ENCODE assay signal across 30 mouse cellular contexts in genomic region chr7:46110079-46110478, GRCm38 (mm10). TPM values are rescaled to one million over a fixed set of nuclear protein-coding genes. Genes with fewer than 3 reads are reported as not detected.
DNase-seq lines count a peak whose midpoint lies in the region; ATAC-seq and TF ChIP-seq lines count a peak whose summit lies in the region.
"Had no signal": no experiment of that assay in that cellular context is flagged by ENCODE, and none has a peak within 500 bp of the region (broad histone marks: within the 10 kb centered on the region; RNA-seq: fewer than 3 reads in every experiment).

No protein-coding gene starts in this region.

- H3K9me3 ChIP-seq in heart, embryonic 10.5 days = no peaks in the 10 kb centered on the region
- H3K9me3 ChIP-seq: embryonic facial prominence, embryonic 13.5 days; embryonic facial prominence, embryonic 15.5 days; forebrain, embryonic 10.5 days; forebrain, embryonic 12.5 days; G1E had no signal

- WGBS in heart, embryonic 10.5 days = 74% methylated on average over 3 of the region's 3 CpGs

- 0 out of 2 replicates have a peak overlapping the region, but pooled peaks have one; percentile 84 for H3K27ac ChIP-seq in heart, embryonic 10.5 days
- H3K27ac ChIP-seq in layer of hippocampus, adult 2 months = peak overlapping the region; percentile 91
- H3K27ac ChIP-seq: embryonic facial prominence, embryonic 13.5 days; embryonic facial prominence, embryonic 15.5 days; forebrain, embryonic 10.5 days; forebrain, embryonic 12.5 days had no signal

- H3K27me3 ChIP-seq in heart, embryonic 10.5 days (ENCODE audit: insufficient read depth, poor library complexity, severe bottlenecking) = peaks cover 24% of the 10 kb centered on the region
- H3K27me3 ChIP-seq: embryonic facial prominence, embryonic 13.5 days; embryonic facial prominence, embryonic 15.5 days had no signal

- H3K36me3 ChIP-seq in heart, embryonic 10.5 days = no peaks in the 10 kb centered on the region
- H3K36me3 ChIP-seq: embryonic facial prominence, embryonic 13.5 days; embryonic facial prominence, embryonic 15.5 days; forebrain, embryonic 10.5 days; forebrain, embryonic 12.5 days; G1E had no signal

- H3K4me3 ChIP-seq in heart, embryonic 10.5 days = no peak overlapping the region
- no peak overlapping the region for H3K4me3 ChIP-seq in layer of hippocampus, adult 2 months
- H3K4me3 ChIP-seq: embryonic facial prominence, embryonic 13.5 days; embryonic facial prominence, embryonic 15.5 days; erythroblast, embryonic 14.5 days; forebrain, embryonic 10.5 days; forebrain, embryonic 12.5 days had no signal

- no peak for TF ChIP-seq CTCF in layer of hippocampus, adult 2 months (conservative IDR thresholded peaks at IDR 0.05)

- ATAC-seq in frontal cortex, adult (ENCODE audit: low TSS enrichment) = peak; percentile 74
- ATAC-seq: activated CD4-positive, CD25-positive, alpha-beta regulatory T cell, adult 4 months; CD4-positive, CD25-positive, alpha-beta regulatory T cell, adult 4 months; forebrain, embryonic 14.5 days; Patski had no signal

- H3K4me1 ChIP-seq in heart, embryonic 10.5 days = peaks cover 54% of the 10 kb centered on the region
- H3K4me1 ChIP-seq: embryonic facial prominence, embryonic 15.5 days had no signal

- DNase-seq in frontal cortex, postnatal 10 days (ENCODE audit: low spot score in 2 of 2) = no peak
- no peak for DNase-seq in heart, embryonic 10.5 days (ENCODE audit: low spot score)
- no peak for DNase-seq in heart, adult 9 months (ENCODE audit: low spot score in 2 of 2)
- no peak for DNase-seq in layer of hippocampus, adult 2 months (ENCODE audit: low spot score in 2 of 2)
- DNase-seq in layer of hippocampus, postnatal 10 days (ENCODE audit: low spot score in 2 of 2) = no peak
- DNase-seq in brain, adult 2 months (ENCODE audit: low read depth, low spot score) = peak; percentile 53
- DNase-seq: adrenal gland, adult 8-10 months; adrenal gland, postnatal 14 days; adrenal gland, postnatal 36 days; B cell, adult 2 months; cerebellum, adult 11 months; cerebellum, adult 18-20 months; cerebellum, adult 8-10 months; cerebellum, adult 9-11 months; cerebellum, postnatal 14 days; cerebellum, postnatal 36 days; embryo, embryonic 11 days had no signal

RNA-seq across cellular contexts. Expression of gene Kcnj11, which starts 9.5 kb away (rescaled TPM):
- 3.2 and 7.2 TPM in 2 replicates for polyA plus RNA-seq in heart, embryonic 10.5 days (2016; fragmentation: Nextera tagmentation; extraction: Ambion mirVana)
- 10 to 100 TPM; 34.2 to 37.4 TPM for total RNA-seq in layer of hippocampus, adult 2 months (2021)
- total RNA-seq in layer of hippocampus, postnatal 10 days (2021) = 10 to 100 TPM; 17.9 to 18.4 TPM
- total RNA-seq: CH12.LX; common myeloid progenitor, adult 5-6 weeks; G1E had no signal
- polyA plus RNA-seq: activated CD4-positive, CD25-positive, alpha-beta regulatory T cell, adult 4 months; CD4-positive, CD25-positive, alpha-beta regulatory T cell, adult 4 months; G1E had no signal
